Mouse (Mus musculus) hindbrain, embryonic 11.5 days (tissue): ENCODE measurements around the gene Rai14. TPM values are rescaled to one million over a fixed set of nuclear protein-coding genes. Genes with fewer than 3 reads are reported as not detected.

Experiments used
- ATAC-seq: fragments of 200-750 bp; cut with Nextera tagmentation; 2 replicates; pipeline ENCODE4 v1.8.0; 2017; ENCODE audit warnings: mild to moderate bottlenecking, moderate TSS enrichment, moderate library complexity; ENCODE audit not compliant: low FRiP score
- DNase-seq: peaks from one replicate; pipeline ENCODE4 v3.0.0-alpha.2; 2015; ENCODE audit warnings: low spot score
- H3K27ac ChIP-seq: fragments of 300-500 bp; sonication (generic); 2 replicates; pipeline ENCODE4 v1.5.1; 2014; ENCODE audit warnings: mild to moderate bottlenecking, low read depth, low read length
- H3K27me3 ChIP-seq: fragments of 300-500 bp; sonication (generic); 2 replicates; pipeline ENCODE4 v1.6.1; 2014; ENCODE audit warnings: mild to moderate bottlenecking, low read length, moderate library complexity, mixed read lengths; ENCODE audit not compliant: control insufficient read depth, insufficient read depth
- H3K36me3 ChIP-seq: fragments of 300-500 bp; sonication (generic); 2 replicates; pipeline ENCODE4 v1.6.1; 2014; ENCODE audit warnings: mild to moderate bottlenecking, low read length, moderate library complexity, mixed read lengths; ENCODE audit not compliant: control insufficient read depth, insufficient read depth
- H3K4me1 ChIP-seq: fragments of 300-500 bp; sonication (generic); replicated peaks from 2 replicates; pipeline ENCODE4 v1.6.1; 2014; ENCODE audit warnings: low read length, mixed read lengths; ENCODE audit not compliant: control insufficient read depth, insufficient read depth
- H3K4me2 ChIP-seq: fragments of 300-500 bp; sonication (generic); replicated peaks from 2 replicates; pipeline ENCODE4 v1.6.1; 2014; ENCODE audit warnings: mild to moderate bottlenecking, low read depth, low read length
- H3K4me3 ChIP-seq: fragments of 300-500 bp; sonication (generic); 2 replicates; pipeline ENCODE4 v1.5.1; 2014; ENCODE audit warnings: low read depth, low read length
- H3K9ac ChIP-seq: fragments of 300-500 bp; sonication (generic); 2 replicates; pipeline ENCODE4 v1.6.1; 2014; ENCODE audit warnings: low read depth, low read length
- H3K9me3 ChIP-seq: fragments of 300-500 bp; sonication (generic); 2 replicates; pipeline ENCODE4 v1.6.1; 2016; ENCODE audit warnings: low read length; ENCODE audit not compliant: control insufficient read depth
- WGBS: fragments of 180-500 bp; shearing (Covaris S2); extraction: QIAGEN DNeasy Blood & Tissue Kit; methylation state at CpG from one replicate; pipeline ENCODE4 v1.1.7; 2014; 5-methylcytosine and 5-hydroxymethylcytosine counted together
- polyA plus RNA-seq: library from polyadenylated mRNA; unstranded; fragments of >200 nt; fragmentation: Nextera tagmentation; extraction: Ambion mirVana; gene quantifications from 2 replicates; pipeline ENCODE4 v1.2.1, GENCODE M21; 2014

Gene Rai14
- polyA plus RNA-seq, result 86.0 and 93.4 TPM in 2 replicates

DNA sequence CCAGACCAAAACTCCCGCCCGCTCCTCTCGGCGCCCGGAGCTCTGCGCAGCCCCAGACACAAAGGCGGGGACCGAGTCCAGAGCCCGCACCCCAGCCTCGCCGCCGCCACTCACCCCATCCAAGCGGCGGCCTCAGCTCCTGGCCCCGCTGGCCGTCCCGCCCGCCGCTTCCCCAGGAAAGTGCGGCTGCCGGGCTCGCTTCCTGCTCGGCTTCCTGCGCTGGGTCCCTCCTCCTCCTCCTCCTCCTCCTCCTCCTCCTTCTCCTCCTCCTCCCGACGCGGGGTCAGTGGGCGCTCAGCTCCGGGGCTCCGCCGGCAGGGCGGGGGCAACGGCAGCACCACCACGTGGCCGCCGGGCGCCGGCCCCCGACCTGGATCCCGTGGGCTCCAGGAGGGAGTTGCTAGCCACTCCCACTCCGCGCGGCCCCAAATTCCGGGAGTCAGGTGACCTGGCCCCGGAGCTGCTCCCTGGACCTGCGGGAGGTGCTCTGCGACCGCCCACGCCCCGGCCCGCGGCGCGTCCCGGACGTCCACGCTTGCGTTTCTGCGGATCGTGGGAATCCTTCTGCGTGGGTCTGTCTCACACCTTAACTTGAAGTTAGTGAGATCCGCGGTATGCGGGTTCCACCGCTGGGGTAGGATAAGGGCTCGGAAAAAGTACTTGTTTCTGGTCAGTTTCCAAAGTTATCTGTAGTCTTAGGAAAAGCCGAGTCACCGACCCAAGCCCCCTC is at the start of gene Rai14:
TSS of gene Rai14 (minus strand) at position 216 of the 730 bp plus-strand sequence.
- peak; percentile 80 for DNase-seq
- peak; percentile 83 for ATAC-seq
- H3K27ac ChIP-seq, result peak within 1 kb of the TSS; percentile 82
- H3K9ac ChIP-seq, result peak within 1 kb of the TSS; percentile 87
- 0 out of 2 replicates have a peak, but pooled peaks cover 3% of the 10 kb centered on the region for H3K4me1 ChIP-seq
- no peaks in the 10 kb centered on the region for H3K9me3 ChIP-seq
- no peaks in the 10 kb centered on the region for H3K36me3 ChIP-seq
- WGBS, result 0% methylated on average over 57 of the region's 68 CpGs
- H3K4me2 ChIP-seq, result peak within 1 kb of the TSS; percentile 83
- no peaks in the 10 kb centered on the region for H3K27me3 ChIP-seq
- H3K4me3 ChIP-seq, result peak within 1 kb of the TSS; percentile 89

DNA sequence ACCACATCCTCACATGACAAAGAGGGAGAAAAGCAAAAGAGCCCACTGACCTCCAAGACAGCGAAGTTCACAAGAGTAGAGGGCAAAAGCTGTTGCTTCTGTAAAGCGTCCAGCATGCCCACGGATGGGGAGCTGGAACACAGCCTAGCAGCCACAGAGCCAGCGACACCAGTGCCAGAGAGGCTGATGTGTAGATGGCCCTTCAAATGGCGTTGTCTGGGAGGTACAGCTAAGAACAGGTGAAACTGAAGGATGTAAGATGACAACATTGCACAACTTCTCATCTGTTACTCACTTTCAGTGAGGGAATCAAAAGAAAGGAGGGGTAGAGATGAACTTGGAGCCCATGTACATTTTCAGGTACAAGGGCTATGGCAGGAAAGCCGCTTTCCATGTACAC is 47.0 kb upstream of the Rai14 start:
- Histone ChIP-seq H3K27me3 (no peaks in the 10 kb centered on the region), H3K9me3 (no peaks in the 10 kb centered on the region), H3K4me1 (no peaks in the 10 kb centered on the region), H3K36me3 (no peaks in the 10 kb centered on the region), H3K4me2 (no peak overlapping the region), H3K9ac (no peak overlapping the region), H3K4me3 (no peak overlapping the region), H3K27ac (no peak overlapping the region)
- no peak for ATAC-seq
- WGBS, result 93% methylated on average over 6 of the region's 6 CpGs
- DNase-seq, result no peak

DNA sequence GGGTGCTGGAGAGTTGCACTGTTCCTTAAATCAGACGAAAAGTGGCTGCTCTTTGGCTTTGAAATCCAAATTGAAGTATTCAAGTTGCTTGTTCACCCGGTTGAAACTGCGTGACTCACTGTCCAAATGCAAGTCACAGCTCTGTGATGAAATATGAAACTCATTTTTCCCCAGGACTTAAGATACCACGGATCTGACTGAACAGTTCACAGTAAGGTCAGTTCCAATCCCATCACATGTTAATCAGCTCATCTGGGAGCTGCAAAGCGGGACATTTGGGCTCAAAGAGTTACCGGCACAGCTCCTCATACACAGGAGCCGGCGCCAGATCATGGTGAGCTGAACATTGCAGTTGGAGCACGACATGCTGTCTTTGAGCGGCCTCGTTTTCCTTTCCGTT is 45.6 kb upstream of the Rai14 start:
- ATAC-seq, result no peak
- Histone ChIP-seq H3K4me3 (no peak overlapping the region), H3K9me3 (no peaks in the 10 kb centered on the region), H3K27me3 (no peaks in the 10 kb centered on the region), H3K36me3 (no peaks in the 10 kb centered on the region), H3K27ac (no peak overlapping the region), H3K4me1 (no peaks in the 10 kb centered on the region), H3K9ac (no peak overlapping the region), H3K4me2 (no peak overlapping the region)
- no peak for DNase-seq
- WGBS, result 88% methylated on average over 12 of the region's 12 CpGs

DNA sequence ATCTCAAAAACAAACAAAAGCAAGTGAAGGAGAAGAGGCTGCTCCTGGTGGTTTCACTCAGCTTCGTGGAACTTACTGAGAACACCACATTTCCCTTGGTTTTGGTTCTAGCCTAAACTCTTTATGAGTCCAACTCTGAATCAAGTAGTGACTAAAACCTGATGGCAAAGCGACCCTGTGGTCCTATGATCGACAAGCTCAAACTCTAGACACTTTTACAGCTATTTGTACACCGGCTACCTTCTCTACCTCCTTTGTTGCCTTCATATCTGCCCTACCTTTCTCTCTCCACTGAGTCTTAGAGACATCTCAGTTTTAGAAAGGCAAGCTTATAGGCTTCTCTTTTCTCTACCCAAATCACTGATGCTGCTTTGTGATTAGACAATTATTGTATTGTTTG is 45.0 kb upstream of the Rai14 start:
- Histone ChIP-seq H3K9ac (no peak overlapping the region), H3K4me1 (no peaks in the 10 kb centered on the region), H3K4me2 (no peak overlapping the region), H3K27ac (no peak overlapping the region), H3K4me3 (no peak overlapping the region), H3K27me3 (no peaks in the 10 kb centered on the region), H3K9me3 (no peaks in the 10 kb centered on the region), H3K36me3 (no peaks in the 10 kb centered on the region)
- ATAC-seq (no peak), DNase-seq (no peak)
- WGBS, result 91% methylated on average over 4 of the region's 4 CpGs

DNA sequence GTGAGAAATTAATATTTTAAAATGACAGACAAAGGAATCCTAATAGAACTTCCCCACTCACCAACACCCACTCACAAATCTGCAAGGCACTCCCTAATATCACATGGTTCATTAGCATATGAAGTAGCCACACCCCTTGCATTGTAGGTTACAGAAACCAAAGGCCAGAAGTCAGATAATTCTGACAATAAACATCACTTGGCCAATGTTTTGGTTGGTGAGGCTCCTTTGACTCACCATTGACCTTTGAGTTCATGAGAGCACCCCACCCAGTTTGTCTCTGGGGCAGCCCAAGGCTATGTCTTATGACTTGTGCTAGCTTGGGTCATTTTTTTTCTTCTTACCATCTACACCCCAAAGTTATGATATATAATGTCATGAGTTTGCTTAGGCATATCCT is 44.4 kb upstream of the Rai14 start:
- Histone ChIP-seq H3K27ac (no peak overlapping the region), H3K4me1 (no peaks in the 10 kb centered on the region), H3K9ac (no peak overlapping the region), H3K4me2 (no peak overlapping the region), H3K4me3 (no peak overlapping the region), H3K27me3 (no peaks in the 10 kb centered on the region), H3K36me3 (no peaks in the 10 kb centered on the region), H3K9me3 (no peaks in the 10 kb centered on the region)
- no peak for DNase-seq
- no peak for ATAC-seq

DNA sequence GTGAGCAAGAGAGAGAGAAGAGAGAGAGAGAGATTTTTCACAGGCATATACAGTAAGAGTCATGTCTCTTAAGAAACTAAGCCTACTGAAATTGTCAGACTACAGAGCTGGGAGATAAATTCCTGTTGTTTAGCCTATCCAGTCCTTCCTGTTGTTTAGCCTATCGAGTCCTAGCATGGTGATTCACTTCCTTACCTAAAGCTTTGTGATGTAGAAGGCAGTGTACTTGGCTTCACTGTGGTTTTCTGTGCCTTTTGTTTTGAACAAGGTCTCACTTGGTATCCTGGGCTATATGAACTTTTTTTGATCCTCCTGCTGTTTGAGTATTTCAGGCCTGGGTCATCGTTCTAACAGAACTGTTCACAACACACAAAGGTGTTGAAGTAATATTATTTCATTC is 36.7 kb upstream of the Rai14 start:
- H3K9ac ChIP-seq, result no peak overlapping the region
- H3K4me3 ChIP-seq, result no peak overlapping the region
- ATAC-seq (no peak), DNase-seq (no peak)
- H3K4me1 ChIP-seq, result peaks cover 4% of the 10 kb centered on the region
- no peaks in the 10 kb centered on the region for H3K27me3 ChIP-seq
- WGBS, result 91% methylated on average over 2 of the region's 2 CpGs
- H3K36me3 ChIP-seq, result no peaks in the 10 kb centered on the region
- no peak overlapping the region for H3K27ac ChIP-seq
- no peaks in the 10 kb centered on the region for H3K9me3 ChIP-seq
- no peak overlapping the region for H3K4me2 ChIP-seq

DNA sequence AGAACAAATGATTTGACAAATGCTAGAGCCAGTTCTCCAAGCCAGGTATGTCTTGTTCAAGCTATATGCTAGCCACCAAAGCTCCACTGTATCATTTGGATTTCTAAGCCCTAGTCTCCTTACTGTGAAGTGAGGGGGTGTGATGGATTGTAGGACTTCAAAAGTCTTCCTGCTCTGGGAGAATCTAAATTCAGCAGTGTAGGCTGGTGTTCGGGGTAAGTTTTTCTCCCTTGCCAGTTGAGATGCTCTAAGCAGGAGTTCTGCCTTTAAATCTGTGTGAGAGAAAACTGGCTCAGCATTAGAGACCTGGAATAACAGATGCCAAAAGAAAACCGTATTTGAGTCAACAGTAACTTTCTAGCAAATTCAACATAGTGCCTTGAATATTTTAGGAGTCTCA is 35.9 kb upstream of the Rai14 start:
- Histone ChIP-seq H3K4me1 (peaks cover 4% of the 10 kb centered on the region), H3K36me3 (no peaks in the 10 kb centered on the region), H3K27me3 (no peaks in the 10 kb centered on the region), H3K4me3 (no peak overlapping the region), H3K9ac (no peak overlapping the region), H3K27ac (no peak overlapping the region), H3K4me2 (no peak overlapping the region), H3K9me3 (no peaks in the 10 kb centered on the region)
- ATAC-seq (no peak), DNase-seq (no peak)
- WGBS, result 78% methylated on average over 2 of the region's 2 CpGs

DNA sequence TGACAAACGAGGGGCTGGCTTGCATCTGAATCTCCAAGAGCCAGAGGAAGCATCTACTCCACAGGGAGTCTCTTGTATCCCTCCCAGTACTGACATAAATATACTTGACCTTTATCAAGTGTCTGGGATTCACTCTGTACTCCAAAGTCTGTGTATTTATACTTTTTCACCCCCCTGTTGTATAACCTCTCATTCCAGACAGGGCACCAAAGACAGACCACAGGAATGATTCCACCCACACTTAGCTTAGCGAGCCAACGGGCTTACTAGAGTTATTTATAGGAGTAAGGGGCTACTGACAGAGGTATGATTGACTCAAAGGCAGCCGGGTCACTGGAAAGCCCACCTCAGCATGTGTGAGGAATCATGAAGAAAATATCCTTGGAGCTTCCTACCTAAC is 35.3 kb upstream of the Rai14 start:
- no peak overlapping the region for H3K4me2 ChIP-seq
- no peak overlapping the region for H3K9ac ChIP-seq
- H3K4me1 ChIP-seq, result peaks cover 4% of the 10 kb centered on the region
- H3K27ac ChIP-seq, result no peak overlapping the region
- ATAC-seq (no peak), DNase-seq (no peak)
- 66% methylated on average over 4 of the region's 4 CpGs for WGBS
- H3K27me3 ChIP-seq, result no peaks in the 10 kb centered on the region
- H3K36me3 ChIP-seq, result no peaks in the 10 kb centered on the region
- no peak overlapping the region for H3K4me3 ChIP-seq
- H3K9me3 ChIP-seq, result no peaks in the 10 kb centered on the region

DNA sequence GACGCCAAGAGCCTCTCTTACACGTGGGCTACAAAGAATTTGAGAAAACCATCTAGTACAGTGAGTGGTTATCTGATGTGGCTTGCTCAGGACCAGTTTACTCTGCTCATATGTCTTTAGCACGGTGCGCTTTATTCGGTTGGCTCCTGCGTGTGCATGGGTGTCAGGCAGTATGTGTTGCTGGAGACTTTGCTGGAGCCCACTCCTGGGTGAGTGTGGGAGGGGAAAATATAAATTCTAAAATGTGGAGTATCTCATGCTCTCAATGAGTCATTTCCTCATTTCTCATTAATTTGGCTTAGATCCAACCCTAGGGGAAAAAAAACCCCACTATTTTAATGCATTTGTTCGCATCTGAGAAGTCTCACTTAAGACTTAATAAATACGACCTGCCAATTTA is 33.2 kb upstream of the Rai14 start:
- H3K4me1 ChIP-seq, result peaks cover 4% of the 10 kb centered on the region
- no peaks in the 10 kb centered on the region for H3K27me3 ChIP-seq
- no peak overlapping the region for H3K4me3 ChIP-seq
- 0 out of 2 replicates have a peak overlapping the region, but pooled peaks have one; percentile 4 for H3K4me2 ChIP-seq
- peak overlapping the region; percentile 78 for H3K27ac ChIP-seq
- 60% methylated on average over 8 of the region's 8 CpGs for WGBS
- H3K9me3 ChIP-seq, result no peaks in the 10 kb centered on the region
- H3K9ac ChIP-seq, result no peak overlapping the region
- peak; percentile 49 for ATAC-seq
- no peaks in the 10 kb centered on the region for H3K36me3 ChIP-seq
- DNase-seq, result no peak
